Mouse (Mus musculus) WW6 (cell line): ENCODE results near the gene Gm21876.
"Not testable (repeated sequence)": the region's sequence is repeated elsewhere in the genome, so short reads cannot be mapped to it uniquely, and the experiment has no call there.

Experiments used
- DNase-seq: peaks from one replicate; pipeline ENCODE4 v3.0.0-alpha.2; 2013; ENCODE audit warnings: low read depth, low spot score

The Gm21876 gene

GRCm38 (mm10) chrX:21175553-21175952 is at the start of gene Gm21876:
TSS of gene Gm21876 (minus strand) at chrX:21175653.
- DNase-seq: no peak

- DNase-seq: no peak
Observed at GRCm38 (mm10) chrX:21220422-21220821, 45.0 kb upstream of the Gm21876 start.

- not testable (repeated sequence) for DNase-seq
Observed at GRCm38 (mm10) chrX:21146675-21147074, 28.8 kb downstream of the Gm21876 start.
